Mouse (Mus musculus) limb, embryonic 10.5 days (tissue): ENCODE data around the gene 4930590J08Rik. TPM values are rescaled to one million over a fixed set of nuclear protein-coding genes. Genes with fewer than 3 reads are reported as not detected.
A peak's percentile ranks its signal among the peaks of the same experiment; 100 is the strongest.

Experiments
- DNase-seq: peaks from one replicate; pipeline ENCODE4 v3.0.0-alpha.2; 2017; ENCODE audit warnings: low spot score
- H3K27ac ChIP-seq: fragments of 300-500 bp; sonication (generic); 2 replicates; pipeline ENCODE4 v1.5.1; 2016; ENCODE audit warnings: mild to moderate bottlenecking
- H3K27me3 ChIP-seq: fragments of 300-500 bp; sonication (generic); 2 replicates; pipeline ENCODE4 v1.6.1; 2016; ENCODE audit warnings: low read depth, mild to moderate bottlenecking; ENCODE audit not compliant: poor library complexity, severe bottlenecking
- H3K36me3 ChIP-seq: fragments of 300-500 bp; sonication (generic); 2 replicates; pipeline ENCODE4 v1.6.1; 2016; ENCODE audit warnings: mild to moderate bottlenecking, moderate library complexity
- H3K4me1 ChIP-seq: fragments of 300-500 bp; sonication (generic); 2 replicates; pipeline ENCODE4 v1.6.1; 2016
- H3K4me3 ChIP-seq: fragments of 300-500 bp; sonication (generic); 2 replicates; pipeline ENCODE4 v1.5.1; 2016; ENCODE audit warnings: mild to moderate bottlenecking, moderate library complexity
- H3K9me3 ChIP-seq: fragments of 300-500 bp; sonication (generic); replicated peaks from 2 replicates; pipeline ENCODE4 v1.6.1; 2016; ENCODE audit warnings: mild to moderate bottlenecking
- WGBS: fragments of 180-500 bp; shearing (Covaris S2); methylation state at CpG from one replicate; pipeline ENCODE4 v1.1.7; 2016; 5-methylcytosine and 5-hydroxymethylcytosine counted together
- polyA plus RNA-seq: library from polyadenylated mRNA; unstranded; fragments of >200 nt; fragmentation: Nextera tagmentation; extraction: Ambion mirVana; gene quantifications from 2 replicates; pipeline ENCODE4 v1.2.1, GENCODE M21; 2016

4930590J08Rik gene
- polyA plus RNA-seq, 1 experiment from 2014 or later = 0.34 TPM

DNA sequence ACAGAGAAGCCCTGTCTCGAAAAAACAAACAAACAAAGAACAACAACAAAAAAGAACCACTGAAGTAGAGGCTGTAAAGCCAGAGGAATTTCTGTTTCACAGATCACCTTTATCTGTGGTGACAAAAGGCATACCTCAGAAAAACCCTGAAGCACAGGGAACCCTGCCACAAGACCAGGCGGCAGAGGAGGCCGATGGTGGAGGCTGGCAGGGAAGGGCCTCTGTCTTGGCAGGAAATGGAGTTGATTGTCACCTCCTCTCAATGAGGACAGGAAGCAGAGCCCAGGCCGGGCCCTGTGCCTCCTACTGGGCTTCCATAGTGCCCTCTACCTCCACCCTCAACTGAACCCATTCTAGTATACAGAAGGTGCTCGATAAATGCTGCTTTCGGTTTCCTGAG is 71.4 kb downstream of the 4930590J08Rik start:
- Histone ChIP-seq H3K27me3 (peaks cover 37% of the 10 kb centered on the region), H3K9me3 (no peaks in the 10 kb centered on the region), H3K27ac (no peak overlapping the region), H3K4me3 (no peak overlapping the region), H3K36me3 (no peaks in the 10 kb centered on the region), H3K4me1 (peaks cover 31% of the 10 kb centered on the region)
- no peak for DNase-seq
- 79% methylated on average over 6 of the region's 6 CpGs for WGBS

DNA sequence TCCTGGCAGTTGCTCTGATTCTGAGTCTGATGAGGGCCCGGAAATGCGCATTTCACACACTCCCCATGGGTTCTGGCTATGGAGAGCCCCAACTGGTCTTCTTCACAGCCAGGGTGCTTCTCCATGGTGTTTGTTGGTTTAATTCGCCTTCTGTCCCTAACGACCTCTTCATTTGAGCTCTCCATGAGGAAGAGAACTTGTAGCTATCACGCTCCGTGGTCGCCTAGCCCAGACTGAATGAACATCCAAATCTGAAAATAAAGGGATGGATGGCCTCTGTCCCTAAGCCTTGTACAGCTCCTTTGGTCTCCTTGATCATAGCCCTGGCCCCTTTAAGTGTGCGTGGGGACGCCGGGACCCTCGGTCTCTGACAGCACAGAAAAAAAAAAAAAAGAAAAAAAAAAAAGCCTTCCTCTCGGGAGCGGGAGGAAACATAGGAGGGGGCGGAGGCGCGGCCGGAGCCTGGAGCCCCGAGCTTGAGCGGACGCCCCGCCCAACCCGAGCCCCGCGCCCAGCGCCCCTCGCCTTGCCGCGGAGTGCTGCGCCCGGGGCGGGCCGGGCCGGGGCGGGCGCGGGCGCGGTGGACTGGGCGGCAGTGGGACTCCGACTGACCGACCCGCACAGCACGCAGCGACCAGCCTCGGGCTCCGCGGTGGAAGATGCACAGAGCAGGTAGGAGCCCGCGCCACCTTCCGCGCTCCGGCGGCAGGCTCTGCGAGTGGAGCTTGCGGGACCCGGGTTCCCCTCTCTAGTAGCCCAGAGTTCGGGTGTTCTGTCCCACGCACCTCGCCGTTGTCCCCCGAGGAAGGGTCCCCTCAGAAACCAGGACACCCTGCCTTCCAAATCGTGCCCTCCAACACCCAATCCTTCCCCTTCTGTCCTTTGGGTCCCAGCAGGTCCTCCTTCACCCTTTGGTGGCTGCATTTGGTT is 76.0 kb downstream of the 4930590J08Rik start, which contains the start of gene Fgd5:
TSS of gene Fgd5 (plus strand) at position 508 of the 930 bp plus-strand sequence.
- Histone ChIP-seq H3K36me3 (no peaks in the 10 kb centered on the region), H3K9me3 (no peaks in the 10 kb centered on the region), H3K4me1 (peaks cover 17% of the 10 kb centered on the region), H3K27ac (peak within 1 kb of the TSS; percentile 75), H3K4me3 (peak within 1 kb of the TSS; percentile 73), H3K27me3 (peaks cover 69% of the 10 kb centered on the region)
- peak; percentile 62 for DNase-seq
- 1% methylated on average over 62 of the region's 62 CpGs for WGBS

DNA sequence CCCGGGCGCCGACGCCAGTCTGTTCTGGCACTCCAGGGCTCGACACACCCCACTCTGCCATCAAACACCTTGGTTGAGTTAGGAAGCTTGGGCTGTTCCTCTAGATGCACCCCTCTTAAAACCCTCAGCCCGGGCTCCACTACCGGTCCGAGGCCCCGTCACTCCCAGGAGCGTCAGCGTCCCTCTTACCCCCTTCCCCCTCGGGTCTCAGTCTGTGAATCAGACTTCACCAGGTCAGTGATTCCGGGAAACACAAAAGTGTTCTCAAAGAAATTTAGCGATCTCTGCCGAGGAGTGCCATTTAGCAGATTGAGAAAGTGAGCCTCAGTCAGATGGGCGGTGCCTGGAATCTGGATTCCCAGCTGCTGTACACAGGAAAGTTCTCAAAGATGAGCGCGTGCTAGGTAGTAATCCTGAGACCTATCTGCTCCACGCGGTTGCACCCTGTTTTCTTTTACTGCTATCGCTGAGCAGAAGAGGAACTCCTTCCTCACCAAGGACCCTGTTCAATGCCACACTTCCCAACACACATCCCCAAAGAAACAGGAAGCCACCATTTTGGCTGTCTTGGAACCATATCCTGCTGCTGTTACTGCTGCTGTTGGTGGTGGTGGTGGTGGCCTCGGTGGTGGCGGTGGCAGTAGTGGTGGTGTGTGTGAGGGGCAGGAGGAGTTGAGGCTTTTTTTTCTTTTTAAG is 76.8 kb downstream of the 4930590J08Rik start:
- peak overlapping the region; percentile 73 for H3K4me3 ChIP-seq
- WGBS = 10% methylated on average over 23 of the region's 23 CpGs
- peaks cover 69% of the 10 kb centered on the region for H3K27me3 ChIP-seq
- H3K27ac ChIP-seq = peak overlapping the region; percentile 75
- H3K4me1 ChIP-seq = peaks cover 14% of the 10 kb centered on the region
- H3K36me3 ChIP-seq = no peaks in the 10 kb centered on the region
- no peaks in the 10 kb centered on the region for H3K9me3 ChIP-seq
- DNase-seq = no peak

DNA sequence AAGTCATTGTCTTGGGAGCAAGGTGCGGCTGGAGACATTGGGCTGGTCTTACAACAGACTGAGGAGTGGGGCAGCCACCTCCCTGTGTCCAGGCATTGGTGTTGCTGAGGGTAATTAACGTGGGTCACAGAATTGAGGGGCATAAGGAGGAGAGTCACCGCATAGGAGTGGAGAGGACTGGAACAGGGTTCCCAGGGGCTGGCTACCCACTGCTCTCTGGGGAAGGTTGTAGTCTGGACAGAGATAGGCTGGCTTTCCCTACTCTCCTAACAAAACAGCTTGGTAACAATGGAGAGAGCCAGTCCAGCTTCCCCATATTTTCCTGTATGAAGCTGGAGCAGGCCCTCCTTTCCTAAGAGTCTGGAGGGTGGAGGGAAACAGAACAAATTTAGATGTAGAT is 77.4 kb downstream of the 4930590J08Rik start:
- Histone ChIP-seq H3K4me1 (peaks cover 14% of the 10 kb centered on the region), H3K36me3 (no peaks in the 10 kb centered on the region), H3K27ac (0 out of 2 replicates have a peak overlapping the region, but pooled peaks have one; percentile 14), H3K4me3 (peak overlapping the region; percentile 73), H3K9me3 (no peaks in the 10 kb centered on the region), H3K27me3 (peaks cover 68% of the 10 kb centered on the region)
- 60% methylated on average over 3 of the region's 3 CpGs for WGBS
- no peak for DNase-seq

DNA sequence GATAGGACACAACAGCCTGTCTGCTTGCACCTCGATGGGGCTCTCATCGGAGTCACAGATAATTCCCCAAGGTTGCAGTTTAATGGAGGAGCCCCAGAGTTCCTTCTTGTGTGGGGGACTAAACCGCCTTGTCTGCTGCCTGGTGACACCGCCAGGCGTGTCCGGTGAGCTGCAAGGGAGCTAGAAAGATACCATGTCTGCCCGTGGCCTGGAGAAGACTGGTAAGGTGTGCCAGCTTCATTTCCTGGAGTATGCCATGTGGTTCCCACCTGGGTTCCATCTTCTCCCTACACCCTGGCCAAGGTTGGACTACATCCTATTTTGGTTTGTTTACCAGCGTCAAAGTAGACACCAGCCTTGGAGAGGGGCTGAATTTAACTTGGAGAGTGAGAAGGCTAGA is 87.5 kb downstream of the 4930590J08Rik start:
- WGBS = 92% methylated on average over 8 of the region's 8 CpGs
- no peak for DNase-seq
- Histone ChIP-seq H3K9me3 (no peaks in the 10 kb centered on the region), H3K27ac (no peak overlapping the region), H3K4me3 (no peak overlapping the region), H3K36me3 (0 out of 2 replicates have a peak, but pooled peaks cover 6% of the 10 kb centered on the region), H3K27me3 (0 out of 2 replicates have a peak, but pooled peaks cover 11% of the 10 kb centered on the region), H3K4me1 (peaks cover 5% of the 10 kb centered on the region; the same call in 1 of the 2 replicates)

DNA sequence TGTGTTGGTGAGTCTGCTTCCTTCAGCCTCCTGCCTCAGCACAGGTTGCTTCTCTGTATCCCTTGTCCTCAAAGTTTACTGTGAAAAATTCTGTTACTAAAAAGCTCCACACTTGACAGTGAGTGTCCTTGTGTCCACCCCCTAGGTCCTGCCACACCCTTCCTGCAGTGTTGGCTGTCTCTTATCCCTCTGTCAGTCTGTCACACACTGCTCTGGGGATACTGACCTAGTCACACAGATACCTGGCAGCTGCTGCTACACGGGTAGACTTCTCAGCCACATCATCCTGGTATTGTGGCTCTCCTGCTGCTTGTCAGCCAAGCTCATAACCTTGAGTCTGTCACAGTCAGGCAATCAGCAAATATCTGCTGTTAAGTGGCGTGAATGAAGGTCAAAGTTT is 90.2 kb downstream of the 4930590J08Rik start:
- DNase-seq = no peak
- Histone ChIP-seq H3K36me3 (0 out of 2 replicates have a peak, but pooled peaks cover 3% of the 10 kb centered on the region), H3K4me1 (peaks cover 13% of the 10 kb centered on the region; the same call in 1 of the 2 replicates), H3K27me3 (no peaks in the 10 kb centered on the region), H3K9me3 (no peaks in the 10 kb centered on the region), H3K27ac (no peak overlapping the region), H3K4me3 (no peak overlapping the region)
- WGBS = 82% methylated on average over 2 of the region's 2 CpGs

DNA sequence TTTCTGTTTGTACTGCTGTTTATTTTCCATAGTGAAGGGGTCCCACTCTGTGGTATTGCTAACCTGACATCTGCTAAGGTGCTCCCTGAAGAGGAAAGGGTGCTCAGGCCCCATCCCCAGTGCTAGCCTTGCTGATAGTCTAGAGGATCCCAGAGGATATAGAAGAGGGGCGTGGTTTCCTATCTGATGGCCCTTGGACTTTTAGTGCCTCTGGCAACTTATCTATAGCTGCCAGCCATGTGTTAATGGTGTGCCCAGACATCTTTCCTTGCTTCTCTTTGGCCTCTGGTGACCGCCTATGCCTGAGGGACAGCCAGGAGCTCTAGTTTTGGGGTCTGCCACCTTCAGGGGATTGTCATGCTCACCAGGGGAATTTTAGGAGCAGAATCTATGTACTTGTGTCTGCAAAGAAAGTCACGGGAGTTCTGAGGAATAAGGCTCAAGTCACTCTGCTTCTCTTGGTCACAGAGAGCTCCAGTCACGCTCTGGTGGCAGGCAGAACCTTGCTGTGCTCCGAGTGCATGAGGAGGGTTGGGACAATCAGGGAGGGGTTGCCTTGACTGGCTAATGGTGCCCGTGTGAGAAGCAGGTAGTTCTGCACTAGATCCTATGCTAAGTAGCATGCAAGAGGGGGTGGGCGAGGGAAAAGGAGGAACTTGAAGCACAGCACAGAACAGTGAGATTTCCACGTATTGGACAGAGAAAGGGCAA is 91.3 kb downstream of the 4930590J08Rik start:
- DNase-seq = no peak
- H3K36me3 ChIP-seq = no peaks in the 10 kb centered on the region
- WGBS = 76% methylated on average over 8 of the region's 8 CpGs
- H3K4me1 ChIP-seq = peaks cover 13% of the 10 kb centered on the region; the same call in 1 of the 2 replicates
- H3K27me3 ChIP-seq = no peaks in the 10 kb centered on the region
- H3K9me3 ChIP-seq = no peaks in the 10 kb centered on the region
- H3K27ac ChIP-seq = no peak overlapping the region
- H3K4me3 ChIP-seq = no peak overlapping the region

DNA sequence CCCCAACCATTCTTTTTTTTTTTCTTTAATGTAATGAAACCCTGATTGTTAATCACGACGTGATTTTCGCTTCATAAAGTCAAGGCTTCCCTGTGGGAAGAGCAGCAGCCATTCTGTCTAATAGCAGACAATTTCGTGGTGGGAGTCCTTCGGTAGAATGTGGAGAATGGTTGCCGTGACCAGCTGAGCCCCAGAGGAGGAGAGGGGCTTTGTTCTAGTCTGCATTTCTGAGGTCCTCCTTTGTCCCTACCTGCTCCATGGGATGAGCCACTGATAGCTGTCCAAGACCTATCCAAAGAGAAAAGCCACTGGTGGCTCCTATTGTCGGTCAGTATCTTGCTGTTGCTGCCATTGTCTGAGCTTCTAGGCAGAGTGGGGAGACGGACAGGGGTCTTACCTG is 93.5 kb downstream of the 4930590J08Rik start:
- peaks cover 13% of the 10 kb centered on the region; the same call in 1 of the 2 replicates for H3K4me1 ChIP-seq
- no peak for DNase-seq
- H3K36me3 ChIP-seq = no peaks in the 10 kb centered on the region
- H3K27me3 ChIP-seq = no peaks in the 10 kb centered on the region
- no peak overlapping the region for H3K27ac ChIP-seq
- 80% methylated on average over 8 of the region's 8 CpGs for WGBS
- no peaks in the 10 kb centered on the region for H3K9me3 ChIP-seq
- no peak overlapping the region for H3K4me3 ChIP-seq

Other genes with a start within 250 kb of the 4930590J08Rik start
- 45.0 and 49.7 TPM in 2 replicates for gene Slc6a6, start 218.8 kb upstream of the 4930590J08Rik start, polyA plus RNA-seq
- 0.06 and 0.28 TPM in 2 replicates for gene Grip2, start 75.6 kb upstream of the 4930590J08Rik start, polyA plus RNA-seq
- 27.2 and 30.6 TPM in 2 replicates for gene Ccdc174, start 24.8 kb upstream of the 4930590J08Rik start, polyA plus RNA-seq
- 7.0 and 8.0 TPM in 2 replicates for gene Fgd5, start 76.1 kb downstream of the 4930590J08Rik start, polyA plus RNA-seq
- 19.2 and 20.3 TPM in 2 replicates for gene Nr2c2, start 188.6 kb downstream of the 4930590J08Rik start, polyA plus RNA-seq